ENCODE assay signal across 21 mouse cellular contexts in the genomic region with DNA sequence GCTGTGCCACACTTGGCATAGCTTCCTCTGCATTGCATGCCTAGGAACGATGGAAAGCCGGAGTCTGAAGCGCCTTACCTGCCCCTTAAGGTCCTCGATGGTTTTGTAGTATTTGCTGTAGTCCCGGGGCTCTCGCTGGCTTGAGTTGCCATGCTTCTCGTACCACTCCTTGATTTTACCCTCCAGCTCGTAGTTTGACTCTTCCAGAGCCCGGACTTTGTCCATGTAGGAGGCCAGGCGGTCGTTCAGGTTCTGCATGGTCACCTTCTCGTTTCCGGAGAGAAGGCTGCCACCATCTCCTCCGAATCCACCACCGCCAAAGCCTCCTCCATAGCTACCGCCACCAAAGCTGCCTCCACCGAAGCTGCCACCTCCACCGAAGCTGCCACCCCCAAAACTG. TPM values are rescaled to one million over a fixed set of nuclear protein-coding genes. Genes with fewer than 3 reads are reported as not detected.
"Had no signal": no experiment of that assay in that cellular context is flagged by ENCODE, and none has a peak within 500 bp of the region (broad histone marks: within the 10 kb centered on the region; RNA-seq: fewer than 3 reads in every experiment).

No protein-coding gene starts in this region.

- H3K36me3 ChIP-seq: neural tube, embryonic 15.5 days had no signal

- DNase-seq: left cerebral cortex, postnatal 4 days; lung, embryonic 14.5 days; lung, postnatal 10 days; lung, postnatal 4 days; midbrain, embryonic 14.5 days; right cerebral cortex, adult 18-20 months; right cerebral cortex, postnatal 25 days; thymus, postnatal 36 days had no signal

- H3K9ac ChIP-seq: liver, embryonic 12.5 days; lung, embryonic 14.5 days; neural tube, embryonic 15.5 days had no signal

- H3K27me3 ChIP-seq: neural tube, embryonic 15.5 days had no signal

- H3K27ac ChIP-seq: liver, embryonic 12.5 days; midbrain, embryonic 10.5 days; neural tube, embryonic 15.5 days had no signal

- H3K4me1 ChIP-seq: liver, embryonic 12.5 days had no signal

- H3K4me3 ChIP-seq: liver, embryonic 12.5 days; midbrain, embryonic 10.5 days; myocyte; neural tube, embryonic 15.5 days had no signal

- H3K4me2 ChIP-seq: liver, embryonic 12.5 days; lung, embryonic 14.5 days; neural tube, embryonic 15.5 days had no signal

- H3K9me3 ChIP-seq: liver, embryonic 12.5 days; midbrain, embryonic 10.5 days; neural tube, embryonic 15.5 days had no signal

RNA-seq across cellular contexts. Expression of a gene that starts 14.0 kb away (rescaled TPM):
- total RNA-seq: left cerebral cortex, postnatal 4 days; megakaryocyte, adult 5-6 weeks had no signal
- polyA plus RNA-seq: intestine, embryonic 14.5 days; liver, embryonic 16.5 days; small intestine, adult 2 months had no signal

RNA-seq across cellular contexts. Expression of a gene that starts 33.4 kb away (rescaled TPM):
- total RNA-seq: megakaryocyte, adult 5-6 weeks had no signal
- polyA plus RNA-seq: intestine, embryonic 14.5 days; lung, embryonic 14.5 days; midbrain, embryonic 10.5 days; midbrain, embryonic 14.5 days; myocyte; neural tube, embryonic 11.5 days had no signal

RNA-seq across cellular contexts. Expression of a gene that starts 37.8 kb away (rescaled TPM):
- total RNA-seq: layer of hippocampus, adult 18-20 months; layer of hippocampus, postnatal 10 days; left cerebral cortex, postnatal 4 days; megakaryocyte, adult 5-6 weeks had no signal
- polyA plus RNA-seq: intestine, embryonic 14.5 days; limb, embryonic 14.5 days; liver, embryonic 12.5 days; liver, embryonic 16.5 days; lung, embryonic 14.5 days; midbrain, embryonic 10.5 days; midbrain, embryonic 14.5 days; myocyte; neural tube, embryonic 11.5 days; small intestine, adult 2 months; stomach, embryonic 16.5 days had no signal

RNA-seq across cellular contexts. Expression of a gene that starts 49.3 kb away (rescaled TPM):
- total RNA-seq: layer of hippocampus, adult 18-20 months; layer of hippocampus, postnatal 10 days; left cerebral cortex, postnatal 4 days; megakaryocyte, adult 5-6 weeks had no signal
- polyA plus RNA-seq: myocyte had no signal
